Mouse (Mus musculus): ENCODE measurements around the gene Tango2.

DNA sequence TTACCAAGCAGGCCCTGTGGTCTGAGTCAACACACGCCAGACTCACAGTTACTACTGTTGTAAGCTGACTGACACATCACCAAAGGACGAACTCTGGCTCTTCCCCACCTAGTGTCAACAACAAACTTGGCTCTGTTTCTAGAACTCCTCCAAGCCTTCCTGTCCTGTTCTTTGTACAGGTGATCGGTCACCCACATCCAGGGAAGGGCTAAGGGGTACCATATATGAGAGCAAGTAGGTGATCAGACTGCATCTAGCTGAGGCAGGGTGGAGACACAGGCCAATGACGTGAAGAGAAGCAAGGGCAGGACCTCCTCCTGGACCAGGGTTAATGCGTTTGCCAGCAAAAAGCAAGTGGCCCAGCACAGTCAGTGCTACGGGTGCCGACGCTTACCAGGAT, 6.3 kb downstream of the Tango2 start:
- TF ChIP-seq CTCF (IDR thresholded peaks at IDR 0.05; ENCODE audit: extremely low read depth, insufficient read depth, insufficient read length, insufficient replicate concordance) (no peak), POLR2A (IDR thresholded peaks at IDR 0.05; ENCODE audit: low read depth, low read length) (no peak)
